Mouse (Mus musculus): ENCODE measurements around the gene Ptprt. TPM values are rescaled to one million over a fixed set of nuclear protein-coding genes. Genes with fewer than 3 reads are reported as not detected.

Gene Ptprt
- polyA plus RNA-seq (2014; fragmentation: Illumina TruSeq; extraction: RNeasy Lipid Tissue Mini Kit (QIAGEN cat#74804); ENCODE audit: low read depth, low replicate concordance): 0.70 TPM

GRCm38 (mm10) chr2:162660941-162661386 lies at the start of gene Ptprt:
Ptprt (minus strand) TSS chr2:162661147.

